Mouse (Mus musculus) left cerebral cortex, postnatal 10 days (tissue): ENCODE measurements around the gene Pip5kl1. TPM values are rescaled to one million over a fixed set of nuclear protein-coding genes. Genes with fewer than 3 reads are reported as not detected.

Experiments used
- DNase-seq, 2 experiments: peaks; one replicate each; pipeline ENCODE4 v3.0.0; 2021 to 2022; ENCODE audit warnings: low spot score in 2 of 2, mixed read lengths in 1 of 2; ENCODE audit errors: extremely low spot score in 1 of 2
- intact Hi-C: fragments of 180-260 bp; cut with DNase I; formaldehyde crosslinking; loops from one replicate; pipeline ENCODE4 v1.15.1; 2025
- total RNA-seq, 2 experiments: library from RNA; stranded (reverse); gene quantifications; 2 replicates each; pipeline ENCODE4 v1.2.3; 2021

Pip5kl1 gene
- total RNA-seq, 2 experiments from 2014 or later = 13.5 to 13.6 TPM

GRCm38 (mm10) chr2:32604631-32605030 is 30.0 kb downstream of the Pip5kl1 start:
- intact Hi-C loops = no loop called here
- DNase-seq = no peak

- DNase-seq = peak; percentile 76 to 94
- intact Hi-C loops = no loop called here
These were observed 31.9 kb downstream of the Pip5kl1 start for GRCm38 (mm10) chr2:32606161-32607142.

- intact Hi-C loops = no loop called here
- no peak for DNase-seq
These were observed 32.8 kb downstream of the Pip5kl1 start for GRCm38 (mm10) chr2:32607262-32607947.

- peak in 1 of 2 experiments; percentile 82 for DNase-seq
- intact Hi-C loops = no loop called here
These were observed 33.7 kb downstream of the Pip5kl1 start for GRCm38 (mm10) chr2:32608141-32608777.

GRCm38 (mm10) chr2:32608778-32609435 is 34.3 kb downstream of the Pip5kl1 start:
- DNase-seq = no peak
- intact Hi-C loops = no loop called here

- intact Hi-C loops = no loop called here
- DNase-seq = peak in 1 of 2 experiments; percentile 76
These were observed 36.1 kb downstream of the Pip5kl1 start for GRCm38 (mm10) chr2:32610610-32611229.

DNA sequence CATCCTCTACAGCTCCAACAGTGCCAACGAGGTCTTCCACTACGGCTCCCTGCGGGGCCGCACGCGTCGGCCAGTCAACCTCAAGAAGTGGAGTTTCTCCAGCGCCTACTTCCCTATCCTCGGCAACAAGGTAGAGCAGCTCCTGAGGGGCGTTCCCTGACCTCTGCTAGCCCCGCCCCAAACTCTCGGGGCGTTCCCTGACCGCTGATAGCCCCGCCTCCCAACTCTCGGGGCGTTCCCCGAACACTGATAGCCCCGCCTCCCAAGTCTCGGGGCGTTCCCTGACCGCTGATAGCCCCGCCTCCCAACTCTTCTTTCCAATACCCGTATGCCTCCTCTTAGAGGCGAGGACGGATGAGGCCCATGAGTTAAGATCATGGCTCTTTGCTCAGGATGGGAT is 37.7 kb downstream of the Pip5kl1 start:
- no peak for DNase-seq
- intact Hi-C loops = no loop called here

DNA sequence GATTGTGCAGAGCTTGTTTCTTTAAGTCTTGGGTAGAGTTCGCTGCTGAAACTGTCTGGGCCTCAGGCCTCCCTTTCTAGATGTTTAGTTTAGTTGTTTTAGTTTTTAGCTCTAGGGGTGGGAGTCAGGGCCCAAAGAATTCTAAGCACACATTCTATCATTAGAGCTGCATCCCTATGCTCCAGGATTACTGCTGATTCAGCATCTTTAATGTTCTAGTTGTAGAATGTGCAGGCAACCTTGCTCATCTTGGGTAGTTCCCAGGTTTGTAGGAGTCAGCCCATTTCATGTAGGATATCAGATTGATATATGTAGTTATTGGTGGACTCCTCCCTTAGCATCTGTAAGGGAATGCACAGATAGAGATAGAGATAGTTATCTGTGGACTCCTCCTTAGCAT is 42.5 kb downstream of the Pip5kl1 start:
- intact Hi-C loops = loop anchor here (5.0 kb wide), 1 partner anchor 35 kb away; no protein-coding TSS in a partner anchor
- no peak for DNase-seq

DNA sequence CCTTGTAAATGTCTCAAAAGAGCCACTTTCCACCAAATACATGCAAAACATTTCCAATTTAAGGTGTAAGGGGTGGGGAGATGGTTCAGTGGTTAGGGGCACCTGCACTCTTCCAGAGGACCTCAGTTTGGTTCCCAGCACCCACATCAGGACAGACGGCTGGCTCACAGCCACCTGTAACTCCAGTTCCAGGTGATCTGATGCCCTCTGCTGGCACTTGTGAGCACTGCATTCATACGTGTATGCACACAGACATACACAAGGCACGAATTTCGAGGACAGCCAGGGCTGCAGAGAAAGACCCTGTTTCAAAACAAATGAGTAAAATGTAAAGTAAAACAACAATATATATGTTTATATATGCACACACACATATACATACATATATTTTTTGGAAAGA is 43.0 kb downstream of the Pip5kl1 start:
- peak in 1 of 2 experiments; percentile 52 for DNase-seq
- intact Hi-C loops = loop anchor here (5.0 kb wide), 1 partner anchor 35 kb away; no protein-coding TSS in a partner anchor

GRCm38 (mm10) chr2:32618051-32618450 is 43.5 kb downstream of the Pip5kl1 start:
- DNase-seq = no peak
- intact Hi-C loops = loop anchor here (5.0 kb wide), 1 partner anchor 36 kb away; no protein-coding TSS in a partner anchor

- peak in 1 of 2 experiments; percentile 84 for DNase-seq
- intact Hi-C loops = no loop called here
These were observed 46.3 kb downstream of the Pip5kl1 start for GRCm38 (mm10) chr2:32620682-32621516.

- intact Hi-C loops = no loop called here
- no peak for DNase-seq
These were observed 46.9 kb downstream of the Pip5kl1 start, which contains the start of gene Ak1 for GRCm38 (mm10) chr2:32621517-32621859. Gene Ak1, plus strand, starts transcription at chr2:32621758.

- DNase-seq = no peak
- intact Hi-C loops = no loop called here
These were observed 49.6 kb downstream of the Pip5kl1 start for GRCm38 (mm10) chr2:32624111-32624748.

GRCm38 (mm10) chr2:32625212-32625872 is 50.7 kb downstream of the Pip5kl1 start:
- intact Hi-C loops = no loop called here
- DNase-seq = peak; percentile 82 to 89

GRCm38 (mm10) chr2:32625873-32626694 is 51.5 kb downstream of the Pip5kl1 start:
- DNase-seq = peak in 1 of 2 experiments; percentile 75
- intact Hi-C loops = no loop called here
